Mouse (Mus musculus) kidney, adult 18-20 months (tissue): Measurements from ENCODE around the gene Stx8.

Experiments used
- DNase-seq: peaks from one replicate; pipeline ENCODE4 v3.0.0; 2021

The Stx8 gene

DNA sequence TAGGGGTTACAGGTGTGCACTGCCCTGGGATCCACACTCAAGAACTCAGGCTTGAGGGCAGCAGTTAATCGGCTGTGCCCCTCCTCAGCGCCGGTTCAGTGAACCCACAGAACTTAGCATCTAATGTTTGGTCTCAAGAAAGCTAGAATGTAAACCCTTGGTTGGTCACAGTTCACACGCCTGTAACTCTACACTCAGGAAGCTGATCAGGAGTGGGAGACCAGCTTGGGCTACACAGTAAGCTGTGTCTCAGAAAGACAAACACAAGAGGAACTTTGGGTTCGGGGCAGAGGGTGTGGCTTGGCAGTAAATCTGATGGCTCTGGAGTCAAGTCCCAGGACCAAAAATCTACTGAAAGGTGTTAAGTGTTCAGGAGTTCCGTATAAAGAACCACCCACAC, 17.6 kb downstream of the Stx8 start:
- no peak for DNase-seq

DNA sequence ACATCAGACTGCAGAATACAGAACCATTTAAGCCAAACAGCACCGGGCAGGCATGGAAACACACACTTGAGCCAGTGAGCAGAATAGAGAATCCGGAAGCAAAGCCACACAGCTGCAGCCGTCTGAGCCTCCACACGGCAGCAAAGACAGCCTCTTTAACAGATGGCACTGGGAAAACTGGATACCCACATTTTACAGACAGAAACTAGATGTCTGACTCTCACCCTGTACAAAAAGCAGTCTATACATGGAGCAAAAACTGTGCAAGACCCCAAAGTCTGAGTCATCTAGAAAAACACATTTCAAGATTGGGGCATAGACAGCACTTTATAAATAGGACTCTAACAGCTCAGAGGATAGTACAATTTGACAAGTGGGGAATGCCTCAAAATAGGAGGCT, 25.2 kb downstream of the Stx8 start:
- no peak for DNase-seq

DNA sequence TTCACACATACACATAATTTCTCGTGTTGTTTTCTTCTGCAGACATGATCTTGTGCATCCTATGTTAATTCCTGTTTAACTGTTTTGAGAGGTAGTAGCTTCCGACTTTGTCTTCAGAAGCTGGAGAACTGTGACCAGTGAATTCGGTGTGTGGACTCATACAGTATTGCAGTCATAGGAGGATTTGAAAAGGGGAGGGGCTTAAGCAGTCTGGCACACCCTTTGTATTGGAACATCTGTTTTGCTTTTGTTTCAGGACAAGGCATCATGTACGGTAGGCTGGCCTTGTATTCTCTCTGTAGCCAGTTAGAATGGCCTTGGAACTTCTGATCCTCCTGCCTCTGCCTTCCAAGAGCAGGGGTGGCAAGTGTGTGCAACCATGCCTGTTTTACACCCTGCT, 30.0 kb downstream of the Stx8 start:
- DNase-seq = no peak

DNA sequence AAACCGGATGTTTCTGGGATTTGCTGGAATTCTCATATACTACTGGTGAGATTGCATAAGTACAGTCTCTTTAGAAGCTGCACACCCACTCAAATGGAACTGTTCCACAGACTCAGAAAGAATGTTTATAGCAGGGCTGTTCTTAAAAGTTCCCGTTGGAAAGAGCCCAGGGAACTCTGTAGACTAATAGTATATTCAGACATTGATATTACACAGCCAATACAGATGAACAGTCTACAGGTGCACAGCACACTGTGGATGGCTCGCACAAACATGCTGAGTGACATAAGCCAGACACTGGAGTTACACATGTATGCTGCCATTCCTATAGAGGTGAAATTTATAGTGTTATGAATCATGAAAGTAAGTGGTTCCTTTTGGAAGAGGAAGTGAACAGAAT, 32.9 kb downstream of the Stx8 start:
- no peak for DNase-seq

DNA sequence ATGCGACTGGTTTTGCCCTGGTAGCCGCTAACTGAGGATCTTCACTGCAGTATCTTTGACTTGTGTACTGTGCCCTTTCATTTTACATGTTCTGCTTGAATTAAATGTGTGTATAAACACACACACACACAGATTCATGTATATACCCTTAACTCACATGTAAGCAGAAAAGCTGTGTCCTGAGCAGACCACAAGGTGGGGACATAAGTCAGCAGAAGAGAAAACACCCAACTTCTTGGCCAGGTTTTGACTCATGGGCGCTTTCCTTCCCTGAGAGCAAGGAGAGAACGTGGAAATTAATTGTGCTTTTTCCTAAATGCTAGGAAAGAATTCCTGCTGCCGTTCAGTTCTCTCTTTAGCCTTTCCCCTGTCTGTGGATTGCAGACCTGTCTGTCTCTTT, 33.6 kb downstream of the Stx8 start:
- DNase-seq = no peak

DNA sequence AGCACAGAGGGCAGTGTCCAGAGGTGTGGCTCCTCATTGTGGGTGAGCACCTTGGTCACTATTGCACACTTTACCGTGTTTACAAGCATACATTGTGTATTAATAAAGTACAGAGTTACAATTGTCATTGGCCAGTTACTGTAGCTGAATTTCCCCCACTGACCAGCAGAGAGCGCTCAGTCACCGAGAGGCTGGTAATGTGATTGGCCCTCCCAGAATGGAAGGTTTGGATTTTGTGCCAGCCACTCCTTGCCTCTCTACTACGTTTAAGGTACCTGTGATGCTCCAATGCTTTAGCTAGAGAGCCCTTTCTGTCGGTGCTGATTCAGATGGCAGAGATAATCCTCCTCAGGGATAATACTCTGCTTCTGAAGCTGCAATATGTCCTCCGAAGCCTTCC, 38.2 kb downstream of the Stx8 start:
- DNase-seq = peak; percentile 78

DNA sequence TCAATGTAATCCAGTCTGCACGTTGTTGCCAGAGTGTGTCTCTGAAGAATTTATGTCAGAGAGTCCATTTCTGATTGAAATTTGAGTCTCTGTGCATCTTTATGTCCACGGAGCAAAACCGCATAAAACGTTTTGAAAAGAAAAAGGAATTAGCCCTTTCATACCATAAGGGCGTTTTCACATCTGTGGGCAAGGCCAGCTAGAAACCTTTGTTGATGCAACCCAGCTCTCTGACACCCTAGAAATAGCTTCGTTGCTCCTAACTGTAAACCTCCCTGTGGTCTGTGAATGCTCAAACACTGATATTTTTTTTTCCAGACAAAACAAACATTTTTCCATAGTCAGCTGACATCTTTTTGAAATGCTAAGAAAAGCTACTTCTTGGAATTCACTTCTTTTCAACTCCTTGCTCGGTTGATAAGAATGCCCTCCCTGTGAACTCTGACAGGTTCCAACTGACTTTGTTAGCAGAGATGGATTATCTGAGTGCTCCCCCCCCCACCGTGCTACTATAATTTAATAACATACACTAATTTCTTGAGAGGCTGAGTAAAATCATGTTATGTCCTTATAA, 40.3 kb downstream of the Stx8 start:
- no peak for DNase-seq

DNA sequence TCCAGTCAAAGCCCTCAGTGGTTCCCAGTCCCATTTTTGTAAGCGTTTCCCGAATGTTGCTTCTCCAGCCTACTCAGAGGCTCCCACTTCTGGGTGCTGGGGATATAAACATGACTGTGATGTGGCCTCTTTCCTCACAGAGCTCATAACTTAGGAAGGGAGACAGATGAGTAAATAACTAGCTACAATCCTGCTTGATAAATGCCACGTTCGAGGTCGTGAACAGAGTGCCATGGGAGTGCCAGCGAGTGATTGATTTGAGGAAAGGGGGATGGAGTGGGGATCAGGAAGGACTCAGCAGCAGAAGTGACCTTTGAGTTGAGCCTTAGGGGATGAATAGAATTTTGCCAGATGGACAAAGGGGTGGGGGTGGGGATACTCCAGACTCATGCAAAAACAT, 41.7 kb downstream of the Stx8 start:
- no peak for DNase-seq

DNA sequence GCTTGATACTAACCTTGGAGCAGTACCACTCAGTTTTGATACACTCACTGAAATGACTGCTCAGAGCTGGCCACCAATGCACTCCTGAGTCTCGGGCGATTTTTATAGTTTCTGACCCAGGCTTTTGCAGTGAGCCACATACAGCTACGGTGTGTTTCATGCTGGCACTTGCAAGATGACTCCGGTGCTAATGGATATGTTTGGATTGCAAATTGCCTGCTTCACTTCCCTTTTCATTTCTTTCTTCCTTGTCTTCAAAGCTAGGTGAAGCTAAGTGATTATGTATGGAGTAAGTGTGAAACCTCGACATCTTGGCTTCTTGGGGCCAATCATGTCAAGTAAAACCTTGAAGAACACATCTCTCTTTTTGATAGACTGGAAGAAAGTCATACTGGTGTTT, 43.4 kb downstream of the Stx8 start:
- DNase-seq = no peak

DNA sequence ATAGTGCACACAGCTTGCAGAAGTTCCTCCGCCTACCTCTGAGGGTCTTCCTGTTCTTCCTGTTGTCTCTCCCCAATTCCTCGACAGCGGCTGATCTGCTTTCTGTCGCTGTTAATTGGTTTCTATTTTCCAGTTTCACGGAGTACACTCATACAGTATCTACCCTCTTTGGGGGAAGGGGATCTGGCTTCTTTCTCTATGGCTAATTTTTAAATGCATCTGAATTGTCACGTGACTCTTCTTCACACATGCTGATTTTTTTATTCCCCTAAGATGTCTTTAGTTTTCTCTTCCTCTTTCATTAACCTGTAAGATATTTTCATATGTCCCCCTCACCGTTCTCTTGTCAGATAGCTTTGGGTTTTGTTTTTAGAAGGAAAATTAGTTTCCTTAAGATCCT, 46.2 kb downstream of the Stx8 start:
- DNase-seq = no peak

DNA sequence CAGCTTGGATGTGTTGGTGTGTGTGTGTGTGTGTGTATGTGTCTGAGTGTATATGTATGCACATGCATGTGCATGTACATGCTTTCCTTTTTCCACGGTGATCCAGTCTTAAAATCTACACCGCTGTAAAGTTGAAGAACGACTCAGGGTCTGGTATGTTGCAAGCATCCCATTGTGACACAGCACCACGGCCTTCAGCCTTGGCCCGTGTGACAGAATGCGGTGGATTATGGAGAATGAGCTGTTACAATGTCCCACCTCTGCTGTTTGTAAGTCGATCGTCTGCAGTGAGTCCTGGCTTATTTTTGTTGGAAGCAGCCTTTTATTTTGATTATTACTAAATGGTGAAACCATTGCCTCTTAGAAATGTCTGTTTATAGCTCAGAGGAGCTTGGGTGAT, 52.2 kb downstream of the Stx8 start:
- DNase-seq = no peak

DNA sequence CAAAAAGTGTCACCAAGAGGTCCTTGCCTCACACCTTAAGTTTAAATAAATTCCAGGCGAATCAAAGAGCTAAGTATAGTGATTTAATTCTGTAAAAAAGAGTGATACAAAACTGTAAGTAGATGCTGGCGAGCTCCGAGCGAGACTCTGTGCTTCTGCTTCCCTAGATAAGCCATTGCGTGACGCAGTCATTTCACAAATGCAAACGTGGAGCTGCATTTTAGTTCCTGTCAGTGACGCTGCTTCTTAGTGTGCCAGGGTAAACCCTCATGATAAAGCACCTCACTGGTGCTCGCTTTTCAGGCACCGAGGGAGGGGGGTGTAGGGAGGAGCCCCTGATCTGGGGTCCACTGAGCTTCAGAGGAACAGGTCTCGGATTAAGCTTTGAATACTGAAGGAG, 53.2 kb downstream of the Stx8 start:
- no peak for DNase-seq

DNA sequence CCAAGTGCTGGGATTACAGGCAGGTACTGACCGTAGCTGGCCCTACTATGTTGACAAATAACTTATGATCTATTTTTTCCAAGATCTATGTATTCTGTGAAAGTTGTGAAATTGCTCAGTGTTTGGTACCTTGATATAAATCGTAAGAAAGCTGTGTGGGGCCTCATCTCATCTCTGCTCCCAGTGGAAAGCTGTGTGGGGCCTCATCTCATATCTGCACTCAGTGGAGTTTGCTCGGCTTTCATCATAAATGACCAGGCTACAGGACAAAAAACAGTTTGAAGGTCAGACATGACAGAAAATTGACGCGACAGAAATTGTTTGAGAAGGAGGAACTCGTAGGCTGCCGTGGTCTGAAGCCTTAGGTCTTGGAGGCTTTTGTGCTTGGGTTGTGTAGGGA, 56.0 kb downstream of the Stx8 start:
- no peak for DNase-seq

DNA sequence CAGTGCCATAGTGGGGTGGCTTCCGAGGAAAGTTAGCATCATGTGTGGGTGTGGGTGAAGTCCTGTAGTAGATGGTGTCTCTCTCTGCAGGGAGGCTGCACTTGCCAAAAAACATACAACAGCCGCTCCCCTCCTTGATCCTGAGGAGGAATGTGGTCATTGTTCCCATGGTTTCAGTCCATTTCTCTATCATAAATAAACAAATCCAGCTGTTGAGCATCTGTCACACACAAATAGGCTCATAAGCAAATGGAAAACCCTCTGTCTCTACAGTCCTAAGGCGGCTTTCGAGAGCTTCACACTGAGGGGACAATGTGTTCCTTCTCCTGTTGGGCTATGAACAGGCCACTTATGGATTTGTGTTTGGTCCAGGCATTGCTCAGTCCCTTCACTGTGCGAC, 56.9 kb downstream of the Stx8 start:
- DNase-seq = no peak

DNA sequence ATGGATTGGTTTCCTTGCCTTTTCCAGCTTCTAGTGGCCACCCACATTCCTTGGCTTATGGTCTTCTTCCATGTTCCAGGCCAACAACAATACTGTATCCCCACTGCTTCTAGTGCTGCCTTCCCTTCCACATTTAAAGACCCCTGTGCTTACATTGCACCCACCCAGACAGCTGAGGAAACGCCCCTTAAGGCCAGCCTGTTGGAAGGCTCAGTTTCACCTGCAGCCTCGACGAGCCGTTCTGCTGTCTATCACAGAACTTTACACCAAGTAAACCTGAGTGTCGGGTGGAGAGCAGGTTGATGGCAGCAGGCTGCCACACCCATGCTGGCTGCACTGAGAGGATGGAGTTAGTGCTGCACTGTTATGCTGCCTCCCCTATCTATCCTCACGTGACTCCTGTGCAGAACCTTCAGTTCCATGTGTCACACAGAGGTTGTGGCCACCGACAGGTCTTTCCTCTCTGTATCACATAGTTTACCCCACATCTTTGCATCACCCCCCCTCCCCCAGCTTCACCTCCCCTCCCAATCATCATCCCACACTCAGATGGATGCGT, 57.9 kb downstream of the Stx8 start:
- no peak for DNase-seq

DNA sequence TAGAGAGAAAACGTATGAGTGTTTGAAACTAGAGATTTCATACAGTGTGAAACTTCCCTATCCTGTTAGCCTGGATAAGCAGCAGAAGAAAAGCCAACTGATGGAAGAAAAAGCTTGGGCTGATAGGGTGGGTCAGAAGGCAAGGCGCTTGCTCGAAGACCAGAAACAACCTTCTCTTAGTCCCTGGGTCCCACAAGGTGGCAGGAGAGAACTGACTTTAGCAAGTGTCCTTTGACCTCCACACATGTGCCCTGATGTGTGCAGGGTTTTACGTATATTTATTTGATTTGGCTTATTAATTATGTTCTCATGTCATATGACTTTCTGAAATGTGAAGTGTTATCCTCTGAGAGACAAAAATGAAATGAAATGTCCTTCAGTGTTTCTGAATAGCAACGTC, 60.6 kb downstream of the Stx8 start:
- DNase-seq = no peak

DNA sequence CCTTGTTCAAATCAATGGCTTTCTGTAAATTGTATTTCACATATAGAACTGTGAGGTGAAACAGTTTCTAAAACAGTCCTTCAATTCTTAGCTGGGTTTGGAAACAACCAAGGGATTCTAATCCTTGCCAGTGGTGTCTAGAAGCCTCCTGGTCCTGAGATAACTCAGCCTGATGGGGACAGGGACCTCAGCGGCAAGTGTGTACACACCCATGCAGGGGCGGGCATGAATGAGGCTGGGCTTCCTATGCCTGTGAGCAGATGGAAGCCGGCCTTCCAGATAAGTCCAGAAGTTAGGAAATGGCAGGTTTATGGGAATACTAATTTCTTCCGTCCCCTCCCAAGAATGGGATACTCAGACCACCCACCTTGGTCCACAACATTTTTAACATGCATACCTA, 63.1 kb downstream of the Stx8 start:
- no peak for DNase-seq

DNA sequence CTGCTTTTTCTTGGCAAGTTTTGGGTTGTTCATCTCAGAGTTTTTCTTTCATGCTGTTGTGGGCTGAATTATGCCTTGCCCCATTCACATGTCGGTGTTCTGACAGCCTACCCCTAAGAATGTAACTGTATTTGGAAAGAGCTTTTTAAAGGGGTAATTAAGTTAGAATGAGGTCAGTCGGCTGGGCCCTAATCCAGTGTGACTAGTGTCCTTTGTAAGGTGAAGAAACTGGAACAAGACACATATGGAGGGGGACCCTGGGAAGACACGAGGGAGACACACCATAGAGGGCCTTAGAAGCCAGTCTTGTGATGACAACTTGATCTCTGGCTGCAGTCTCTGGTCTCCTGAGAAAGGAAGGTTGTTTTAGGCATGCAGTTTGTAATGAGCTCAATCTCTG, 63.9 kb downstream of the Stx8 start:
- DNase-seq = no peak

DNA sequence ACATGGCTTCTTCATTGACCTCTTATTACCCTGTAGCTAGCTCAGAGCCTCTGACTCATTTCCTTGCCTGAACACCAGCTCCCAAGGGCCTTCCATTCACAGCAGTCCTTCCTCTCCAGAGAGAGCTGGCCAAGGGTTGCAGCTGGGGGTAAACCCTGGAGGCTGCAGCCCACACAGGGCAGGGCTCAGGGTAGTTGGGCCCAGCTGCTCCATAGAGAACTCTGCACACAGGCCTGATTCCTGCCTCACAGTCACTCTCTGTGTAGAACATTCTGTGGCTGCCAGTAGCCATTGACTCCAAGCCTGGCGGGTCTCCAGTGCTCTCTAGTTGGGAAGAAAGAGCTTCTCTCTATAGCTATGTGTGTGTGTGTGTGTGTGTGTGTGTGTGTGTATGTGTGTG, 64.8 kb downstream of the Stx8 start:
- no peak for DNase-seq

DNA sequence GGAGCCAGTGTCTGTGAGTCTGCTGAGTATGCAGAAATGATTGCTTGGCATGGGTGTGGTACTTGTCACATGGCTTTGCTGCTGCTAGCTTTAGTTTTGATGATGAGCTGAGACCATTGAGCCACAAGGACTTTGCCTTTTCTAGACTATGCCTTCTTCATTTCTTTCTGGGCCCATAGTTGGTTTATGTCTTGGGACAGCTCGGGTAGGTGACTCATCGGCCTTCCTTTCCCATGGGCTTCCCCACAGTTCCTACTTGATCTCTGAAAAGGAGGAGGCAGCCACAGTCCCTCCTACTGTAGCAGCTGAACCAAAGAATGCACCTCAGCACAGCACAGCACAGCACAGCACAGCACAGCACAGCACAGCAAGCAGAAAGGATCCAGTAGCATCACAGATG, 66.5 kb downstream of the Stx8 start:
- DNase-seq = no peak

DNA sequence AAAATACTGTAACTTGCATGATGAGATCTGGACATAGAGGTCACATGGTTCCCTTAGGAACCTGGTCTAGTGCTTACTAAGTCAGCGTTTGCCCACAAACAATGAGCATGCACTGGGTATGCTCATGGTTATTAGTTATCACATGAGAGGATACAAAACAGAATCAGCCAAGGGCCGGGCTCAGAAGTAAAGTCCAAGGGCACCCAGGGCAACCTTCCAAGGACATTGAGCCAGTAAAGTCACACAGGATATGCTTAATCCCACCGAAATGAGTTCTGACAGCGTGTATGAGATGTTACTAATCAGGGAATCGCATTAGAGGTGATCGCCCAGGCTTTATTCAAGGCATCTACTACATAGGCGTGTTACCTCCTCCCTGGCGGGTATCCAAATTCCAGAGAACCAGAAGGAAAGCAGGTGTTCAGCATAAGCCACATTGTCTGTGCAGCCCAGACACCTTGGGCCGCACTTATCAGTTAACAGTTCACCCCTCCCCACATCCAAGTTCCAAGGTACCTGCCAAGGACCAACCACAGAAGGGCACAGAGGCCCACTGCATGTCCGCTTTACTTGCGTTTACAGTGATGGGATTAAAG, 67.4 kb downstream of the Stx8 start:
- DNase-seq = no peak

DNA sequence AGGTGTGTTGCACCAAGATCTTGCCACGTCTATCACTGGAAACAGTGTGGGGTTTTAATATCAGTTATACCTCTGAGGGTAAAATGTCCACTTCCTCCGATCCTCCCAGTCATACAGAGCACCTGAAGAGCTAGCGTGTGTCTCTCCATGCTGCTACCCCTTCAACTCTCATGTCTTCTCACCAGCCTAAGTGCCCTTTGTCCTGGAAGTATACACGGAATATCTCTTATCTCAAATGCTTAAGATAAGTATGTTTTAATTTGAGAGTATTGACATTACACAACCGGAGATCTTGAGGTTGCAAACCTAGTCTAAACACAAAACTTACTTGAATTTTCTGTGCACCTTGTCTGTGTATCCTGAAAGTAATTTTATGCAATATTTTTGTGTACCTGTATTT, 68.4 kb downstream of the Stx8 start:
- no peak for DNase-seq

DNA sequence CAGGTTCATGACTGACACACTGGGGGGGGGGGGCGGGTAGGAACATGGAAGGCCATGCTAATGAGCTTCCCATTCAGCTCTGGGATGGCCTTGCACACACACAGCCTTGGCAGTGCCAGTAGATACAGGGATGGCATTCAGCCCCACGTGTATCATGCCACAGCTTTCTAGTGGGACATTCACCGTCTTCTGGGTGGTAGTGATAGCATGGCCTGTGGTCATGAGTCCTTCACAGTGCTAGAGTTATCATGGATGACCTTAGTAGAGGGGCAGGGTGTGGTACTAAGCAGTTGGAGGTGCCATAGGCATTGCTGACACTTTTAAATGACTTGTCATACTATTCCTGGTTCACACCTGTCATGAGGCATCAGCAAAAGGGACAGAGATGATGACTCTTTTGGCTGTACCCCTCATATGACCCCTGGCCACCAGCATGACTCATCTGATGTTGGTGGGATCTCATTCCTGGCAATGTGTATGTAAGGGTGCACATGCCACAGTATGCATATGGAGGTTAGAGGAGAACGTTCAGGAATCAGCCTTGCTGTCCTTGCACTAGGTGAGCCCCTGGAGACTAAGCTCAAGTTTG, 69.4 kb downstream of the Stx8 start:
- no peak for DNase-seq

DNA sequence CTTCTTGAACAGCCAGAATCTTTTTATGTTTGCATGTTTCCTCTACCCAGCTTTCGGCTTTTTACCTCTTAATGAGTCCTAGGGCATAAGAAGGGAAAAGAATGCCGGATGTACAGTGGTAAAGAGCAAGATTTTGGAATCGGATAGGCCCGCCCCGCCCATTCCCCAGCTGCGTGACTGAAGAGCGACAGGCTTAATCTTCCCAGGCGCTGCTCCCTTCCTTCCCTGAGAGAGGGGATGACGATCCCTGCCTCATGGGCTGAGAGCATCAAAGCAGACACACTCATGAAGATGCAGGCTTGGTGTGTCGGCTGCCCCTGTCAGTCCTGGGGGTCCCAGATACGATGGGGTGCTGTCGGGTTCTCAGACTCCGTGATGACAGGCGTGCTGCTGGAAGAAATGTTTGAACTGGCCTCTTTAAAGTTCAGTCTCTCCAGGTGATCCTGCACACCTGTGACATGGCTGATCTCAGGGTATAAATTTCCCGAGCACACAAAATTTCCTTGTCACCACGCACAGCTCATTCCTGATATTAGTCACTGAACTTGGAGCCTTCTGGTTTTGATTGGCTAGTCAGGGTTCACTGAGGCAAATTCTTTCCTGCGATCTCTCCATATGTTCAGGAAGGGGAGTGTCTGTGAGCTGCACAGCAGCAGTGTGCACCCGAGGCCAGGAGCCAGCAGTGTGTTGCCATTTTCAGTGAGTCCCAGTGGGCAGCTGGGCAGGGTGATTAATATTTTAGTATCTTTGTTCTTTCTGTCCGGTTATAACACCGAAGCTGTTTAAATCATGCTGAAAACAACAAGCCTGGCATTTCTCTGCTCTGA, 70.4 kb downstream of the Stx8 start:
- DNase-seq = no peak
